Mouse (Mus musculus) hindbrain, embryonic 16.5 days (tissue): ENCODE results near the gene Ric1. TPM values are rescaled to one million over a fixed set of nuclear protein-coding genes. Genes with fewer than 3 reads are reported as not detected.
"Not testable (repeated sequence)": the region's sequence is repeated elsewhere in the genome, so short reads cannot be mapped to it uniquely, and the experiment has no call there.

ENCODE experiments used
- ATAC-seq: fragments of 200-750 bp; cut with Nextera tagmentation; 2 replicates; pipeline ENCODE4 v1.8.0; 2017; ENCODE audit warnings: moderate TSS enrichment, moderate library complexity
- H3K27ac ChIP-seq: fragments of 300-500 bp; sonication (generic); 2 replicates; pipeline ENCODE4 v1.5.1; 2014; ENCODE audit warnings: low read depth, mild to moderate bottlenecking, control low read depth, low read length, moderate library complexity
- H3K27me3 ChIP-seq: fragments of 300-500 bp; sonication (generic); replicated peaks from 2 replicates; pipeline ENCODE4 v1.6.1; 2014; ENCODE audit warnings: low read length; ENCODE audit not compliant: control insufficient read depth, insufficient read depth
- H3K36me3 ChIP-seq: fragments of 300-500 bp; sonication (generic); 2 replicates; pipeline ENCODE4 v1.6.1; 2014; ENCODE audit warnings: mild to moderate bottlenecking, low read length, moderate library complexity, mixed read lengths; ENCODE audit not compliant: control insufficient read depth, insufficient read depth
- H3K4me1 ChIP-seq: fragments of 300-500 bp; sonication (generic); 2 replicates; pipeline ENCODE4 v1.6.1; 2014; ENCODE audit warnings: low read depth, low read length; ENCODE audit not compliant: control insufficient read depth, insufficient read depth
- H3K4me2 ChIP-seq: fragments of 300-500 bp; sonication (generic); 2 replicates; pipeline ENCODE4 v1.6.1; 2014; ENCODE audit warnings: mild to moderate bottlenecking, low read length, control low read depth, moderate library complexity
- H3K4me3 ChIP-seq: fragments of 300-500 bp; sonication (generic); 2 replicates; pipeline ENCODE4 v1.5.1; 2014; ENCODE audit warnings: mild to moderate bottlenecking, low read length, control low read depth, moderate library complexity
- H3K9ac ChIP-seq: fragments of 300-500 bp; sonication (generic); 2 replicates; pipeline ENCODE4 v1.6.1; 2014; ENCODE audit warnings: low read depth, mild to moderate bottlenecking, control low read depth, low read length, moderate library complexity
- H3K9me3 ChIP-seq: fragments of 300-500 bp; sonication (generic); 2 replicates; pipeline ENCODE4 v1.6.1; 2014; ENCODE audit warnings: mild to moderate bottlenecking, low read length, moderate library complexity; ENCODE audit not compliant: control insufficient read depth
- WGBS: fragments of 180-500 bp; shearing (Covaris S2); extraction: QIAGEN DNeasy Blood & Tissue Kit; methylation state at CpG from one replicate; pipeline ENCODE4 v1.1.7; 2014; 5-methylcytosine and 5-hydroxymethylcytosine counted together
- polyA plus RNA-seq: library from polyadenylated mRNA; unstranded; fragments of >200 nt; fragmentation: Nextera tagmentation; extraction: Ambion mirVana; gene quantifications from 2 replicates; pipeline ENCODE4 v1.2.1, GENCODE M21; 2015

The Ric1 gene
- polyA plus RNA-seq, 1 experiment from 2014 or later: 10.2 TPM

- ATAC-seq: no peak
- Histone ChIP-seq H3K4me2 (no peak overlapping the region), H3K36me3 (peaks cover 4% of the 10 kb centered on the region; the same call in 1 of the 2 replicates), H3K27me3 (no peaks in the 10 kb centered on the region), H3K9me3 (no peaks in the 10 kb centered on the region), H3K9ac (no peak overlapping the region), H3K4me1 (no peaks in the 10 kb centered on the region), H3K4me3 (no peak overlapping the region), H3K27ac (no peak overlapping the region)
- 83% methylated on average over 3 of the region's 3 CpGs for WGBS
Measured at GRCm38 (mm10) chr19:29562603-29563002, 40.5 kb downstream of the Ric1 start.

- no peak overlapping the region for H3K27ac ChIP-seq
- H3K4me1 ChIP-seq: no peaks in the 10 kb centered on the region
- H3K9ac ChIP-seq: no peak overlapping the region
- no peak overlapping the region for H3K4me3 ChIP-seq
- H3K4me2 ChIP-seq: no peak overlapping the region
- H3K27me3 ChIP-seq: no peaks in the 10 kb centered on the region
- peaks cover 4% of the 10 kb centered on the region; the same call in 1 of the 2 replicates for H3K36me3 ChIP-seq
- H3K9me3 ChIP-seq: no peaks in the 10 kb centered on the region
- peak; percentile 52 for ATAC-seq
- 60% methylated on average over 7 of the region's 7 CpGs for WGBS
Measured at GRCm38 (mm10) chr19:29563258-29563779, 41.2 kb downstream of the Ric1 start.

- Histone ChIP-seq H3K4me1 (no peaks in the 10 kb centered on the region), H3K36me3 (peaks cover 12% of the 10 kb centered on the region), H3K27ac (no peak overlapping the region), H3K27me3 (no peaks in the 10 kb centered on the region), H3K9ac (no peak overlapping the region), H3K4me3 (no peak overlapping the region), H3K9me3 (no peaks in the 10 kb centered on the region), H3K4me2 (no peak overlapping the region)
- WGBS: 95% methylated on average over 1 of the region's 1 CpGs
- ATAC-seq: no peak
Measured at GRCm38 (mm10) chr19:29566512-29566911, 44.4 kb downstream of the Ric1 start.

- Histone ChIP-seq H3K4me3 (no peak overlapping the region), H3K9me3 (no peaks in the 10 kb centered on the region), H3K36me3 (peaks cover 6% of the 10 kb centered on the region; the same call in 1 of the 2 replicates), H3K27me3 (no peaks in the 10 kb centered on the region), H3K4me1 (no peaks in the 10 kb centered on the region), H3K4me2 (no peak overlapping the region), H3K9ac (no peak overlapping the region), H3K27ac (no peak overlapping the region)
- 94% methylated on average over 2 of the region's 2 CpGs for WGBS
- ATAC-seq: no peak
Measured at GRCm38 (mm10) chr19:29582439-29582838, 60.4 kb downstream of the Ric1 start.

GRCm38 (mm10) chr19:29583734-29584133 is 61.7 kb downstream of the Ric1 start:
- Histone ChIP-seq H3K9me3 (no peaks in the 10 kb centered on the region), H3K4me1 (no peaks in the 10 kb centered on the region), H3K27me3 (no peaks in the 10 kb centered on the region), H3K36me3 (peaks cover 14% of the 10 kb centered on the region), H3K4me2 (no peak overlapping the region), H3K9ac (no peak overlapping the region), H3K4me3 (no peak overlapping the region), H3K27ac (no peak overlapping the region)
- WGBS: 83% methylated on average over 6 of the region's 6 CpGs
- ATAC-seq: no peak

- 44% methylated on average over 3 of the region's 3 CpGs for WGBS
- not testable (repeated sequence) for H3K9ac ChIP-seq, H3K4me3 ChIP-seq, H3K9me3 ChIP-seq, H3K4me2 ChIP-seq, ATAC-seq, H3K27me3 ChIP-seq, H3K4me1 ChIP-seq, H3K27ac ChIP-seq
- H3K36me3 ChIP-seq: peaks cover 15% of the 10 kb centered on the region
Measured at GRCm38 (mm10) chr19:29593783-29594182, 71.7 kb downstream of the Ric1 start.

GRCm38 (mm10) chr19:29596276-29596675 is 74.2 kb downstream of the Ric1 start:
- Histone ChIP-seq H3K9ac (no peak overlapping the region), H3K36me3 (peaks cover 23% of the 10 kb centered on the region), H3K27ac (no peak overlapping the region), H3K4me1 (no peaks in the 10 kb centered on the region), H3K4me2 (no peak overlapping the region), H3K9me3 (no peaks in the 10 kb centered on the region), H3K4me3 (no peak overlapping the region), H3K27me3 (no peaks in the 10 kb centered on the region)
- WGBS: 97% methylated on average over 3 of the region's 3 CpGs
- ATAC-seq: no peak

- peaks cover 23% of the 10 kb centered on the region for H3K36me3 ChIP-seq
Measured at GRCm38 (mm10) chr19:29596985-29597384, 74.9 kb downstream of the Ric1 start.

GRCm38 (mm10) chr19:29598981-29599380 is 76.9 kb downstream of the Ric1 start:
- Histone ChIP-seq H3K4me2 (no peak overlapping the region), H3K27me3 (no peaks in the 10 kb centered on the region), H3K9ac (no peak overlapping the region), H3K4me3 (no peak overlapping the region), H3K27ac (no peak overlapping the region), H3K9me3 (no peaks in the 10 kb centered on the region), H3K4me1 (no peaks in the 10 kb centered on the region), H3K36me3 (peaks cover 23% of the 10 kb centered on the region)
- 98% methylated on average over 5 of the region's 5 CpGs for WGBS
- ATAC-seq: no peak

More at GRCm38 (mm10) chr19:29596985-29597384, 74.9 kb downstream of the Ric1 start:
- Histone ChIP-seq H3K4me1 (no peaks in the 10 kb centered on the region), H3K4me2 (no peak overlapping the region), H3K9me3 (no peaks in the 10 kb centered on the region), H3K27ac (no peak overlapping the region), H3K4me3 (no peak overlapping the region), H3K27me3 (no peaks in the 10 kb centered on the region), H3K9ac (no peak overlapping the region)
- ATAC-seq: no peak
- 98% methylated on average over 2 of the region's 2 CpGs for WGBS
